Mouse (Mus musculus) CH12.LX (cell line): ENCODE measurements around the gene Angel1.

Source experiments
- CTCF ChIP-seq, 2 experiments: IDR thresholded peaks in 1 of 2; conservative IDR thresholded peaks in 1 of 2; 2 replicates each; pipeline ENCODE4 v1.5.1; 2011 to 2012; ENCODE audit warnings: low read depth in 2 of 2, low read length in 2 of 2, improper control_type of control experiment in 1 of 2, inconsistent platforms in 1 of 2, mild to moderate bottlenecking in 1 of 2, moderate library complexity in 1 of 2
- HCFC1 ChIP-seq: IDR thresholded peaks from 2 replicates; pipeline ENCODE4 v1.6.1; 2012; ENCODE audit warnings: low read depth, mild to moderate bottlenecking, inconsistent platforms, low read length, improper control_type of control experiment
- MAFK ChIP-seq: IDR thresholded peaks from 2 replicates; pipeline ENCODE4 v1.6.1; 2011; ENCODE audit warnings: low read length, improper control_type of control experiment; ENCODE audit not compliant: insufficient replicate concordance
- POLR2A ChIP-seq: IDR thresholded peaks from 2 replicates; pipeline ENCODE4 v1.6.1; 2011; ENCODE audit warnings: low read depth, mild to moderate bottlenecking, improper control_type of control experiment, low read length
- POLR2AphosphoS2 ChIP-seq: IDR thresholded peaks from 2 replicates; pipeline ENCODE4 v1.6.1; 2011; ENCODE audit warnings: low read depth, low read length, improper control_type of control experiment
- TCF12 ChIP-seq: IDR thresholded peaks from 2 replicates; pipeline ENCODE4 v1.6.1; 2014; ENCODE audit warnings: low read depth, mild to moderate bottlenecking, inconsistent platforms, low read length, improper control_type of control experiment
- USF1 ChIP-seq: IDR thresholded peaks from 2 replicates; pipeline ENCODE4 v1.6.1; 2014; ENCODE audit warnings: low read depth, mild to moderate bottlenecking, inconsistent platforms, low read length, improper control_type of control experiment
- ZC3H11A ChIP-seq: IDR thresholded peaks from 2 replicates; pipeline ENCODE4 v1.6.1; 2012; ENCODE audit warnings: low read depth, mild to moderate bottlenecking, inconsistent platforms, low read length, improper control_type of control experiment
- ZNF384 ChIP-seq: IDR thresholded peaks from 2 replicates; pipeline ENCODE4 v1.6.1; 2012; ENCODE audit warnings: low read depth, low read length, improper control_type of control experiment, inconsistent platforms

GRCm38 (mm10) chr12:86716962-86717361, 9.3 kb downstream of the Angel1 start:
- TF ChIP-seq CTCF (conservative IDR thresholded peaks at IDR 0.05 in 1 of 2, IDR thresholded peaks at IDR 0.05 in 1 of 2; ENCODE audit: low read depth in 2 of 2, low read length in 2 of 2) (no peak), USF1 (no peak), ZNF384 (no peak), TCF12 (no peak), MAFK (no peak), HCFC1 (no peak), ZC3H11A (no peak), POLR2A (no peak), POLR2AphosphoS2 (no peak)
